ENCODE assay signal across 18 mouse cellular contexts in genomic region chr3:54555954-54556353, GRCm38 (mm10).
DNase-seq lines count a peak whose midpoint lies in the region; ATAC-seq and TF ChIP-seq lines count a peak whose summit lies in the region.
"Had no signal": no experiment of that assay in that cellular context is flagged by ENCODE, and none has a peak within 500 bp of the region (broad histone marks: within the 10 kb centered on the region; RNA-seq: fewer than 3 reads in every experiment).

No protein-coding gene starts in this region.

- no peaks in the 10 kb centered on the region for H3K36me3 ChIP-seq in intestine, postnatal 0 days (ENCODE audit: control insufficient read depth, insufficient read depth)
- H3K36me3 ChIP-seq in intestine, embryonic 15.5 days: no peaks in the 10 kb centered on the region
- H3K36me3 ChIP-seq in ES-E14 (ENCODE audit: control insufficient read depth, insufficient read depth, low read length, poor library complexity, severe bottlenecking): no peaks in the 10 kb centered on the region
- no peaks in the 10 kb centered on the region for H3K36me3 ChIP-seq in forebrain, embryonic 10.5 days (replicated peaks)
- H3K36me3 ChIP-seq: embryonic facial prominence, embryonic 12.5 days; forebrain, embryonic 12.5 days; limb, embryonic 13.5 days had no signal

- DNase-seq in 416B (ENCODE audit: low read depth) (peak; percentile 53), ES-E14 (ENCODE audit: low read depth, low spot score) (peak; percentile 34)
- no peak for DNase-seq in forebrain, embryonic 10.5 days (ENCODE audit: extremely low spot score, low spot score)
- no peak for DNase-seq in ovary, postnatal 10 days (ENCODE audit: low spot score)
- no peak for DNase-seq in left cerebral cortex, adult 8-10 months (ENCODE audit: low spot score in 2 of 2)
- DNase-seq: cerebellum, adult 9-11 months; kidney, postnatal 25 days; layer of hippocampus, postnatal 36 days; lung, adult 2 months had no signal

- H3K9ac ChIP-seq in intestine, postnatal 0 days (ENCODE audit: low read depth, low read length): no peak overlapping the region
- no peak overlapping the region for H3K9ac ChIP-seq in intestine, embryonic 15.5 days
- H3K9ac ChIP-seq in ES-E14 (ENCODE audit: insufficient read depth, low read depth, low read length, poor library complexity, severe bottlenecking): no peak overlapping the region
- H3K9ac ChIP-seq: embryonic facial prominence, embryonic 12.5 days; forebrain, embryonic 12.5 days; limb, embryonic 13.5 days had no signal

- no peak overlapping the region for H3K27ac ChIP-seq in intestine, postnatal 0 days (ENCODE audit: low read depth, low read length)
- no peak overlapping the region for H3K27ac ChIP-seq in intestine, embryonic 15.5 days
- H3K27ac ChIP-seq in ES-E14 (ENCODE audit: insufficient read depth, low read depth, low read length, poor library complexity, severe bottlenecking): no peak overlapping the region
- H3K27ac ChIP-seq in forebrain, embryonic 10.5 days: no peak overlapping the region
- H3K27ac ChIP-seq: embryonic facial prominence, embryonic 12.5 days; forebrain, embryonic 12.5 days; hindbrain, postnatal 0 days; limb, embryonic 13.5 days had no signal

- H3K4me1 ChIP-seq in intestine, postnatal 0 days (replicated peaks; ENCODE audit: control insufficient read depth, insufficient read depth, low read length): no peaks in the 10 kb centered on the region
- H3K4me1 ChIP-seq in intestine, embryonic 15.5 days (replicated peaks): no peaks in the 10 kb centered on the region
- no peaks in the 10 kb centered on the region for H3K4me1 ChIP-seq in ES-E14 (ENCODE audit: control insufficient read depth in 2 of 2, insufficient read depth in 2 of 2, low read length in 2 of 2, poor library complexity in 1 of 2)
- no peaks in the 10 kb centered on the region for H3K4me1 ChIP-seq in forebrain, embryonic 10.5 days
- H3K4me1 ChIP-seq: forebrain, embryonic 12.5 days had no signal

- 91% methylated on average over 2 of the region's 2 CpGs for WGBS in intestine, postnatal 0 days
- 90% methylated on average over 2 of the region's 2 CpGs for WGBS in intestine, embryonic 15.5 days
- 80% methylated on average over 2 of the region's 2 CpGs for WGBS in forebrain, embryonic 10.5 days

- H3K27me3 ChIP-seq in intestine, postnatal 0 days (replicated peaks; ENCODE audit: control insufficient read depth, insufficient read depth, low read length): no peaks in the 10 kb centered on the region
- H3K27me3 ChIP-seq in intestine, embryonic 15.5 days (replicated peaks): no peaks in the 10 kb centered on the region
- H3K27me3 ChIP-seq in forebrain, embryonic 10.5 days (ENCODE audit: poor library complexity, severe bottlenecking): no peaks in the 10 kb centered on the region
- H3K27me3 ChIP-seq: embryonic facial prominence, embryonic 12.5 days; forebrain, embryonic 12.5 days; limb, embryonic 13.5 days had no signal

- TF ChIP-seq CTCF in intestine, postnatal 0 days (IDR thresholded peaks at IDR 0.05; ENCODE audit: low read depth): peak; percentile 29; the same call in 1 of the 2 replicates

- in situ Hi-C loops in ES-E14 (cut with MboI; ENCODE audit: low sequenced_read_pairs in 2 of 2, unreplicated experiment in 2 of 2): no loop called here

- ATAC-seq in intestine, postnatal 0 days: no peak
- no peak for ATAC-seq in intestine, embryonic 15.5 days
- ATAC-seq in common myeloid progenitor, adult 5-6 weeks (replicated peaks; ENCODE audit: low read depth, poor library complexity, severe bottlenecking): peak; percentile 52; the same call in 1 of the 2 replicates
- ATAC-seq: activated CD4-positive, CD25-positive, alpha-beta regulatory T cell, adult 4 months; hindbrain, postnatal 0 days had no signal

- 0 out of 2 replicates have a peak, but pooled peaks cover 2% of the 10 kb centered on the region for H3K9me3 ChIP-seq in intestine, postnatal 0 days (ENCODE audit: control insufficient read depth)
- H3K9me3 ChIP-seq in intestine, embryonic 15.5 days: no peaks in the 10 kb centered on the region
- H3K9me3 ChIP-seq in ES-E14 (ENCODE audit: control insufficient read depth, insufficient read depth, low read depth, low read length): no peaks in the 10 kb centered on the region
- no peaks in the 10 kb centered on the region for H3K9me3 ChIP-seq in forebrain, embryonic 10.5 days
- H3K9me3 ChIP-seq: forebrain, embryonic 12.5 days had no signal

- no peak overlapping the region for H3K4me2 ChIP-seq in intestine, postnatal 0 days (replicated peaks; ENCODE audit: low read depth)
- H3K4me2 ChIP-seq in intestine, embryonic 15.5 days (replicated peaks): no peak overlapping the region
- H3K4me2 ChIP-seq: embryonic facial prominence, embryonic 12.5 days; forebrain, embryonic 12.5 days; limb, embryonic 13.5 days; midbrain, embryonic 11.5 days had no signal

- no peak overlapping the region for H3K4me3 ChIP-seq in intestine, postnatal 0 days (ENCODE audit: low read depth, low read length)
- H3K4me3 ChIP-seq in intestine, embryonic 15.5 days (replicated peaks): no peak overlapping the region
- no peak overlapping the region for H3K4me3 ChIP-seq in ES-E14 (ENCODE audit: insufficient read depth in 1 of 2, low read depth in 1 of 2, low read length in 2 of 2, poor library complexity in 1 of 2, severe bottlenecking in 1 of 2)
- H3K4me3 ChIP-seq in forebrain, embryonic 10.5 days: no peak overlapping the region
- H3K4me3 ChIP-seq: embryonic facial prominence, embryonic 12.5 days; forebrain, embryonic 12.5 days; limb, embryonic 13.5 days had no signal

TF ChIP-seq in ES-E14, 5 proteins besides CTCF, POLR2A, EP300 and RAD21:
- TF ChIP-seq HCFC1 (IDR thresholded peaks at IDR 0.05; ENCODE audit: borderline replicate concordance, insufficient read depth, low read length) (no peak), CHD2 (IDR thresholded peaks at IDR 0.05; ENCODE audit: low read depth, low read length) (no peak), MAFK (IDR thresholded peaks at IDR 0.05; ENCODE audit: insufficient read depth, low read depth, low read length) (no peak), ZC3H11A (IDR thresholded peaks at IDR 0.05; ENCODE audit: borderline replicate concordance, low read depth, low read length) (no peak)

Comparison
In these comparisons a context has a peak if more than half of its experiments do, and no peak if none do; other contexts are left out.
1. DNase-seq: peak in 416B (single experiment) and ES-E14 (single experiment); none in forebrain, embryonic 10.5 days (single experiment), ovary, postnatal 10 days (single experiment) and left cerebral cortex, adult 8-10 months (0 of 2).